Mouse (Mus musculus): Measurements from ENCODE around the gene M1ap. TPM values are rescaled to one million over a fixed set of nuclear protein-coding genes. Genes with fewer than 3 reads are reported as not detected.

Gene M1ap
- total and polyA plus RNA-seq, 3 experiments, result 6.2 to 6.3 TPM; not detected in 1

DNA sequence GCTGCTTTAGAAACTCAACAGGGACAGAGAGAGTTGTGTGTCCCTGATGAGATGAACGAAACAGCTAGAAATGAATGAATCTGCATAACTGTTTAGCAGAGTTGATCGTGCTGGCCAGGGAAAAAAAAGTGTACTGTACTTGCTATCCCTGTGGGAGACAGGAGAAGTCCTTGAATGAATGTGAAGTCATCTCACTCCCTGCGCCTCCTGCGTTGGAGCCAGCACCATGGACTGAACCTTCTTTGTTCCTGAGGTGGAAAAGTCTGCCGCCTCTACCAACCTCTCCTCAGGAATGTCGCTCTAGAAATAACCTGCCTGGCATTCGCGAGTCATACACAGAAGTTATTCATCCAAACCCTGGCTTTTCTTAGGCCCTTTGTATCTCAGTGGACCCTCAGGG, 53.3 kb downstream of the M1ap start:
- peaks cover 0 to 26% of the 10 kb centered on the region in 2 experiments; a peak in 2 of 4 replicates for H3K36me3 ChIP-seq (ENCODE audit: control insufficient read depth in 1 of 2, insufficient read depth in 2 of 2, low read length in 2 of 2)
- H3K27me3 ChIP-seq (ENCODE audit: control insufficient read depth in 1 of 2, insufficient read depth in 2 of 2, low read length in 2 of 2), result no peaks in the 10 kb centered on the region
- no peak overlapping the region for H3K27ac ChIP-seq (ENCODE audit: control insufficient read depth, low read depth, low read length)
- no peak for TF ChIP-seq NRF1 (IDR thresholded peaks at IDR 0.05; ENCODE audit: insufficient read depth, low read depth, low read length, poor library complexity, severe bottlenecking)
- no peak for TF ChIP-seq CHD1 (IDR thresholded peaks at IDR 0.05; ENCODE audit: low read depth, low read length)
- TF ChIP-seq MYB (IDR thresholded peaks at IDR 0.05; ENCODE audit: low read depth, low read length), result no peak
- no peak for TF ChIP-seq BHLHE40 (IDR thresholded peaks at IDR 0.05; ENCODE audit: borderline replicate concordance, low read depth, low read length)
- no peak for TF ChIP-seq GATA1 (IDR thresholded peaks at IDR 0.05; ENCODE audit: low read depth, low read length)
- no peak for TF ChIP-seq CTCF (IDR thresholded peaks at IDR 0.05 in 2 of 3, conservative IDR thresholded peaks at IDR 0.05 in 1 of 3; ENCODE audit: control insufficient read depth in 1 of 3, insufficient read depth in 1 of 3, low read depth in 2 of 3, low read length in 3 of 3, poor library complexity in 1 of 3, severe bottlenecking in 1 of 3)
- no peak for TF ChIP-seq RAD21 (IDR thresholded peaks at IDR 0.05; ENCODE audit: low read depth, low read length)
- no peak for TF ChIP-seq MXI1 (IDR thresholded peaks at IDR 0.05; ENCODE audit: low read depth, low read length)
- no peak for TF ChIP-seq SMC3 (IDR thresholded peaks at IDR 0.05; ENCODE audit: low read depth, low read length)
- TF ChIP-seq UBTF (IDR thresholded peaks at IDR 0.05; ENCODE audit: borderline replicate concordance, insufficient read depth, low read depth, low read length), result no peak
- no peak for TF ChIP-seq RCOR1 (IDR thresholded peaks at IDR 0.05; ENCODE audit: low read depth, low read length)
- TF ChIP-seq ELF1 (IDR thresholded peaks at IDR 0.05; ENCODE audit: low read depth, low read length), result no peak
- TF ChIP-seq GABPA (IDR thresholded peaks at IDR 0.05; ENCODE audit: low read depth, low read length), result no peak
- H3K4me1 ChIP-seq (ENCODE audit: control insufficient read depth in 1 of 2, insufficient read depth in 2 of 2, low read length in 2 of 2), result peaks cover 10 to 28% of the 10 kb centered on the region in 2 experiments
- H3K9me3 ChIP-seq (replicated peaks; ENCODE audit: insufficient read depth, low read length), result no peaks in the 10 kb centered on the region
- H3K4me3 ChIP-seq (ENCODE audit: control insufficient read depth in 1 of 2, insufficient read depth in 1 of 2, low read depth in 2 of 2, low read length in 2 of 2), result no peak overlapping the region
- no peaks in the 10 kb centered on the region for H3K79me2 ChIP-seq (ENCODE audit: control insufficient read depth, insufficient read depth, low read length, poor library complexity)
- DNase-seq (ENCODE audit: low read depth, low spot score), result no peak
- H3K9ac ChIP-seq (ENCODE audit: control insufficient read depth, low read depth, low read length, poor library complexity, severe bottlenecking), result no peak overlapping the region

DNA sequence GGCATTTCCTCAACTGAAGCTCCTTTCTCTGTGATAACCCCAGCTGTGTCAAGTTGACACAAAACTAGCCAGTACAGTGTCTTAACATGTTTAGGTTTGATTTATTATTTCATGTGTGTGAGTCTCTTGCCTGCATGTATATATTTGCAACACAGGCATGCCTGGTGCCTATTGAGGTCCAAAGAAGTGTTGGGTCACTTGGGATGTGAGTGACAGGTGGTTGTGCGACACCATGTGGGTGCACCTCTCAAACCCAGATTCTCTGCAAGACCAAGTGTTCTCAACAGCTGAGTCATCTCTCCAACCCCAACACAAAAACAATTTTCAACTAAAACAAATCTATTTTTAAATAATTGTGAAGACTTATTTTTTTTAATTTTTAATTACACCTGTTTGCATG, 56.4 kb downstream of the M1ap start:
- Histone ChIP-seq H3K27me3 (ENCODE audit: control insufficient read depth in 1 of 2, insufficient read depth in 2 of 2, low read length in 2 of 2) (no peaks in the 10 kb centered on the region), H3K9me3 (replicated peaks; ENCODE audit: insufficient read depth, low read length) (no peaks in the 10 kb centered on the region), H3K9ac (ENCODE audit: control insufficient read depth, low read depth, low read length, poor library complexity, severe bottlenecking) (no peak overlapping the region), H3K4me1 (ENCODE audit: control insufficient read depth in 1 of 2, insufficient read depth in 2 of 2, low read length in 2 of 2) (peaks cover 14 to 24% of the 10 kb centered on the region in 2 experiments), H3K4me3 (ENCODE audit: control insufficient read depth in 1 of 2, insufficient read depth in 1 of 2, low read depth in 2 of 2, low read length in 2 of 2) (no peak overlapping the region), H3K36me3 (ENCODE audit: control insufficient read depth in 1 of 2, insufficient read depth in 2 of 2, low read length in 2 of 2) (peaks cover 0 to 22% of the 10 kb centered on the region in 2 experiments; a peak in 2 of 4 replicates), H3K27ac (ENCODE audit: control insufficient read depth, low read depth, low read length) (no peak overlapping the region), H3K79me2 (ENCODE audit: control insufficient read depth, insufficient read depth, low read length, poor library complexity) (no peaks in the 10 kb centered on the region)
- DNase-seq (ENCODE audit: low read depth, low spot score), result no peak
- TF ChIP-seq ELF1 (IDR thresholded peaks at IDR 0.05; ENCODE audit: low read depth, low read length), result no peak
- no peak for TF ChIP-seq MEF2A (IDR thresholded peaks at IDR 0.05; ENCODE audit: extremely low read depth, insufficient replicate concordance, low read depth, low read length, poor library complexity, severe bottlenecking)
- TF ChIP-seq HCFC1 (IDR thresholded peaks at IDR 0.05; ENCODE audit: low read depth, low read length), result no peak
- no peak for TF ChIP-seq POLR2AphosphoS2 (IDR thresholded peaks at IDR 0.05; ENCODE audit: low read length)
- TF ChIP-seq BHLHE40 (IDR thresholded peaks at IDR 0.05; ENCODE audit: borderline replicate concordance, low read depth, low read length), result no peak
- no peak for TF ChIP-seq KAT2A (conservative IDR thresholded peaks at IDR 0.05; ENCODE audit: low read depth, low read length)

Data from MEL (cell line).